Mouse (Mus musculus): ENCODE data around the gene Olfr720. TPM values are rescaled to one million over a fixed set of nuclear protein-coding genes. Genes with fewer than 3 reads are reported as not detected.

Olfr720 gene
- polyA plus RNA-seq (2015; fragmentation: Nextera tagmentation; extraction: Ambion mirVana), result not detected in 2 replicates

GRCm38 (mm10) chr14:14186738-14187137 lies at the start of gene Olfr720:
Gene Olfr720 (minus strand): TSS chr14:14186838.
- Histone ChIP-seq H3K36me3 (no peaks in the 10 kb centered on the region), H3K27ac (replicated peaks) (no peak within 1 kb of the TSS), H3K4me3 (no peak within 1 kb of the TSS), H3K27me3 (replicated peaks) (no peaks in the 10 kb centered on the region), H3K9ac (no peak within 1 kb of the TSS), H3K4me2 (no peak within 1 kb of the TSS), H3K9me3 (no peaks in the 10 kb centered on the region), H3K4me1 (no peaks in the 10 kb centered on the region)
- ATAC-seq (ENCODE audit: extremely low read depth, insufficient number of reproducible peaks, low FRiP score, low TSS enrichment), result no peak
- 65% methylated on average over 4 of the region's 4 CpGs for whole genome bisulfite sequencing

Other genes starting within 250 kb of the Olfr720 start
- gene Atxn7, start 225.4 kb downstream of the Olfr720 start, polyA plus RNA-seq (2015; fragmentation: Nextera tagmentation; extraction: Ambion mirVana), result 2.7 and 3.1 TPM in 2 replicates
- 146 and 164 TPM in 2 replicates for gene Thoc7, start 225.0 kb downstream of the Olfr720 start, polyA plus RNA-seq (2015; fragmentation: Nextera tagmentation; extraction: Ambion mirVana)
- 165 and 188 TPM in 2 replicates for gene Psmd6, start 65.9 kb downstream of the Olfr720 start, polyA plus RNA-seq (2015; fragmentation: Nextera tagmentation; extraction: Ambion mirVana)
- gene Olfr31, start 136.0 kb upstream of the Olfr720 start, polyA plus RNA-seq (2015; fragmentation: Nextera tagmentation; extraction: Ambion mirVana), result not detected in 2 replicates
- 3.0 and 3.9 TPM in 2 replicates for gene Il3ra, start 159.4 kb upstream of the Olfr720 start, polyA plus RNA-seq (2015; fragmentation: Nextera tagmentation; extraction: Ambion mirVana)
- not detected in 2 replicates for gene Olfr721-ps1, start 214.5 kb upstream of the Olfr720 start, polyA plus RNA-seq (2015; fragmentation: Nextera tagmentation; extraction: Ambion mirVana)